Comparison of ENCODE assay signal across 9 mouse cellular contexts in genomic region chr1:132370681-132371173, GRCm38 (mm10). TPM values are rescaled to one million over a fixed set of nuclear protein-coding genes. Genes with fewer than 3 reads are reported as not detected.
DNase-seq lines count a peak whose midpoint lies in the region; ATAC-seq and TF ChIP-seq lines count a peak whose summit lies in the region.
"Had no signal": no experiment of that assay in that cellular context is flagged by ENCODE, and none has a peak within 500 bp of the region (broad histone marks: within the 10 kb centered on the region; RNA-seq: fewer than 3 reads in every experiment).

No protein-coding gene starts in this region.

- intact Hi-C loops in heart, postnatal 14 days (cut with DNase I): no loop called here

- TF ChIP-seq POLR2A in thymus, adult 2 months (IDR thresholded peaks at IDR 0.05; ENCODE audit: control insufficient read depth, extremely low read depth, insufficient read depth, low read length, poor library complexity): no peak

- DNase-seq in hindbrain, embryonic 10.5 days (ENCODE audit: low spot score): no peak
- DNase-seq in adrenal gland, postnatal 36 days: peak; percentile 61 to 75
- peak; percentile 59 to 67 for DNase-seq in heart, postnatal 14 days
- no peak for DNase-seq in frontal cortex, adult 2 months (ENCODE audit: extremely low spot score in 1 of 2, low spot score in 1 of 2)
- no peak for DNase-seq in thymus, adult 2 months
- no peak for DNase-seq in thymus, adult 18-20 months

- no peaks in the 10 kb centered on the region for H3K9me3 ChIP-seq in hindbrain, embryonic 10.5 days
- H3K9me3 ChIP-seq in hindbrain, embryonic 16.5 days (ENCODE audit: control insufficient read depth, low read length): no peaks in the 10 kb centered on the region

- peaks cover 78% of the 10 kb centered on the region for H3K4me1 ChIP-seq in hindbrain, embryonic 10.5 days (replicated peaks)
- H3K4me1 ChIP-seq in hindbrain, embryonic 16.5 days (ENCODE audit: control insufficient read depth, insufficient read depth, low read depth, low read length): peaks cover 50% of the 10 kb centered on the region
- H3K4me1 ChIP-seq in thymus, adult 2 months (replicated peaks; ENCODE audit: control insufficient read depth, insufficient read depth, low read length): 0 out of 2 replicates have a peak, but pooled peaks cover 6% of the 10 kb centered on the region

- TF ChIP-seq CTCF in thymus, adult 2 months (IDR thresholded peaks at IDR 0.05; ENCODE audit: borderline replicate concordance, control insufficient read depth, extremely low read depth, insufficient read depth, low read length, poor library complexity): no peak

- H3K36me3 ChIP-seq in hindbrain, embryonic 10.5 days: peaks cover 74% of the 10 kb centered on the region
- no peaks in the 10 kb centered on the region for H3K36me3 ChIP-seq in hindbrain, embryonic 16.5 days (ENCODE audit: control insufficient read depth, insufficient read depth, low read length)
- no peaks in the 10 kb centered on the region for H3K36me3 ChIP-seq in macrophage (ENCODE audit: inconsistent target)
- no peaks in the 10 kb centered on the region for H3K36me3 ChIP-seq in thymus, adult 2 months (ENCODE audit: control insufficient read depth, insufficient read depth, low read length)

- H3K4me2 ChIP-seq in hindbrain, embryonic 16.5 days (ENCODE audit: low read length): no peak overlapping the region

- ATAC-seq in hindbrain, embryonic 16.5 days: no peak
- ATAC-seq: Patski had no signal

- no peaks in the 10 kb centered on the region for H3K27me3 ChIP-seq in hindbrain, embryonic 10.5 days (ENCODE audit: insufficient read depth, poor library complexity, severe bottlenecking)
- no peaks in the 10 kb centered on the region for H3K27me3 ChIP-seq in hindbrain, embryonic 16.5 days (replicated peaks; ENCODE audit: control insufficient read depth, insufficient read depth, low read length)
- no peaks in the 10 kb centered on the region for H3K27me3 ChIP-seq in thymus, adult 2 months (ENCODE audit: control insufficient read depth, insufficient read depth, low read length)
- H3K27me3 ChIP-seq: Patski had no signal

- H3K27ac ChIP-seq in hindbrain, embryonic 10.5 days: peak overlapping the region; percentile 78
- H3K27ac ChIP-seq in hindbrain, embryonic 16.5 days (ENCODE audit: low read depth, low read length): no peak overlapping the region
- H3K27ac ChIP-seq in macrophage: peak overlapping the region; percentile 92
- no peak overlapping the region for H3K27ac ChIP-seq in thymus, adult 2 months (ENCODE audit: control insufficient read depth, insufficient read depth, low read length)

- no peak overlapping the region for H3K4me3 ChIP-seq in hindbrain, embryonic 10.5 days
- H3K4me3 ChIP-seq in hindbrain, embryonic 16.5 days (ENCODE audit: low read length): no peak overlapping the region
- no peak overlapping the region for H3K4me3 ChIP-seq in macrophage (ENCODE audit: inconsistent target)
- no peak overlapping the region for H3K4me3 ChIP-seq in thymus, adult 2 months (ENCODE audit: control insufficient read depth, insufficient read depth, low read length)

- H3K79me2 ChIP-seq in macrophage (ENCODE audit: inconsistent target): no peaks in the 10 kb centered on the region

- 84% methylated on average over 9 of the region's 9 CpGs for WGBS in hindbrain, embryonic 10.5 days
- WGBS in hindbrain, embryonic 16.5 days: 72% methylated on average over 9 of the region's 9 CpGs
- 7% methylated on average over 9 of the region's 9 CpGs for WGBS in macrophage (ENCODE audit: missing documents)
- WGBS in thymus, adult 2 months: 75% methylated on average over 9 of the region's 9 CpGs

- no peak overlapping the region for H3K9ac ChIP-seq in hindbrain, embryonic 16.5 days (ENCODE audit: low read depth, low read length)

RNA-seq across cellular contexts. Expression of gene Tmcc2, which starts 20.4 kb away (rescaled TPM):
- polyA plus RNA-seq in hindbrain, embryonic 10.5 days (2016; fragmentation: Nextera tagmentation; extraction: Ambion mirVana): 15.1 and 18.7 TPM in 2 replicates
- 26.6 and 35.5 TPM in 2 replicates for polyA plus RNA-seq in hindbrain, embryonic 16.5 days (2015; fragmentation: Nextera tagmentation; extraction: Ambion mirVana)
- total RNA-seq in adrenal gland, postnatal 36 days (2021): 1 to 10 TPM; 6.1 to 9.7 TPM
- total RNA-seq in heart, postnatal 14 days (2021): 10 to 100 TPM; 14.8 to 15.4 TPM
- total RNA-seq in macrophage (2018; cell fraction: chromatin; rRNA removed): 1 to 10 TPM in 21 of 26 experiments, under 1 TPM in 5; 0.48 to 9.3 (median 2.8) TPM
- total RNA-seq in macrophage (2018; cell fraction: cytosol; rRNA removed): 1 to 10 TPM in 25 of 26 experiments, under 1 TPM in 1; 0.76 to 6.4 (median 3.9) TPM
- 10 to 100 TPM in 1 of 26 experiments, 1 to 10 TPM in 25; 1.6 to 13.6 (median 5.0) TPM for total RNA-seq in macrophage (2018; cell fraction: nucleus; rRNA removed)
- polyA plus RNA-seq in macrophage (2018): 2.6 to 6.5 TPM (median 2.9 TPM) in 3 replicates
- 119 and 131 TPM in 2 replicates for polyA plus RNA-seq in frontal cortex, adult 2 months (2012; rRNA removed)
- polyA plus RNA-seq in thymus, adult 2 months (2012; rRNA removed): 4.1 and 5.3 TPM in 2 replicates

RNA-seq across cellular contexts. Expression of gene Dstyk, which starts 46.6 kb away (rescaled TPM):
- 10.6 and 12.3 TPM in 2 replicates for polyA plus RNA-seq in hindbrain, embryonic 10.5 days (2016; fragmentation: Nextera tagmentation; extraction: Ambion mirVana)
- 7.9 and 9.7 TPM in 2 replicates for polyA plus RNA-seq in hindbrain, embryonic 16.5 days (2015; fragmentation: Nextera tagmentation; extraction: Ambion mirVana)
- 10 to 100 TPM; 22.5 to 23.1 TPM for total RNA-seq in adrenal gland, postnatal 36 days (2021)
- 10 to 100 TPM; 17.7 to 19.0 TPM for total RNA-seq in heart, postnatal 14 days (2021)
- total RNA-seq in macrophage (2018; cell fraction: chromatin; rRNA removed): 100 to 1,000 TPM in 11 of 26 experiments, 10 to 100 TPM in 15; 59.5 to 135 (median 84.8) TPM
- total RNA-seq in macrophage (2018; cell fraction: cytosol; rRNA removed): 10 to 100 TPM in 15 of 26 experiments, 1 to 10 TPM in 11; 4.1 to 19.7 (median 11.6) TPM
- total RNA-seq in macrophage (2018; cell fraction: nucleus; rRNA removed): 10 to 100 TPM; 24.5 to 92.9 (median 52.1) TPM
- 9.6 to 14.6 TPM (median 10.1 TPM) in 3 replicates for polyA plus RNA-seq in macrophage (2018)
- 22.1 and 26.6 TPM in 2 replicates for polyA plus RNA-seq in frontal cortex, adult 2 months (2012; rRNA removed)
- 6.3 and 6.8 TPM in 2 replicates for polyA plus RNA-seq in thymus, adult 2 months (2012; rRNA removed)

RNA-seq across cellular contexts. Expression of gene Nuak2, which starts 54.8 kb away (rescaled TPM):
- polyA plus RNA-seq in hindbrain, embryonic 10.5 days (2016; fragmentation: Nextera tagmentation; extraction: Ambion mirVana): 42.3 and 44.4 TPM in 2 replicates
- 11.1 and 12.8 TPM in 2 replicates for polyA plus RNA-seq in hindbrain, embryonic 16.5 days (2015; fragmentation: Nextera tagmentation; extraction: Ambion mirVana)
- total RNA-seq in adrenal gland, postnatal 36 days (2021): 1 to 10 TPM; 2.8 to 4.9 TPM
- 1 to 10 TPM; 3.6 to 5.4 TPM for total RNA-seq in heart, postnatal 14 days (2021)
- 100 to 1,000 TPM in 10 of 26 experiments, 10 to 100 TPM in 16; 27.0 to 369 (median 90.6) TPM for total RNA-seq in macrophage (2018; cell fraction: chromatin; rRNA removed)
- 10 to 100 TPM; 12.2 to 78.8 (median 36.4) TPM for total RNA-seq in macrophage (2018; cell fraction: cytosol; rRNA removed)
- 100 to 1,000 TPM in 7 of 26 experiments, 10 to 100 TPM in 19; 29.4 to 234 (median 74.6) TPM for total RNA-seq in macrophage (2018; cell fraction: nucleus; rRNA removed)
- 12.2 to 19.5 TPM (median 16.2 TPM) in 3 replicates for polyA plus RNA-seq in macrophage (2018)
- 0.84 and 1.0 TPM in 2 replicates for polyA plus RNA-seq in frontal cortex, adult 2 months (2012; rRNA removed)
- polyA plus RNA-seq in thymus, adult 2 months (2012; rRNA removed): 5.6 and 5.7 TPM in 2 replicates

Comparison
In these comparisons a context has a peak if more than half of its experiments do, and no peak if none do; other contexts are left out.
1. H3K27ac ChIP-seq: peak in hindbrain, embryonic 10.5 days (single experiment) and macrophage (single experiment); none in hindbrain, embryonic 16.5 days (single experiment) and thymus, adult 2 months (single experiment).
2. DNase-seq: peak in adrenal gland, postnatal 36 days (2 of 2) and heart, postnatal 14 days (2 of 2); none in hindbrain, embryonic 10.5 days (single experiment), frontal cortex, adult 2 months (0 of 2), thymus, adult 2 months (single experiment) and thymus, adult 18-20 months (0 of 2).